Mouse (Mus musculus) midbrain, embryonic 14.5 days (tissue): ENCODE data around the gene Plac9a. TPM values are rescaled to one million over a fixed set of nuclear protein-coding genes. Genes with fewer than 3 reads are reported as not detected.

Experiments used
- polyA plus RNA-seq: library from polyadenylated mRNA; unstranded; fragments of >200 nt; fragmentation: Nextera tagmentation; extraction: Ambion mirVana; gene quantifications from 2 replicates; pipeline ENCODE4 v1.2.1, GENCODE M21; 2014

Gene Plac9a
- polyA plus RNA-seq, 1 experiment from 2014 or later = not detected

Other genes starting within 250 kb of the Plac9a start
- 28.0 and 29.4 TPM in 2 replicates for gene Ppif, start 208.9 kb downstream of the Plac9a start, polyA plus RNA-seq
- gene Zcchc24, start 134.1 kb downstream of the Plac9a start, polyA plus RNA-seq = 8.1 and 13.6 TPM in 2 replicates
- 0.42 and 2.4 TPM in 2 replicates for gene Anxa11, start 60.9 kb downstream of the Plac9a start, polyA plus RNA-seq
- 2.9 and 4.7 TPM in 2 replicates for gene Tmem254a, start 24.6 kb upstream of the Plac9a start, polyA plus RNA-seq
- gene Cphx1, start 35.2 kb upstream of the Plac9a start, polyA plus RNA-seq = not detected in 2 replicates
- 2.0 and 3.0 TPM in 2 replicates for gene Duxbl1, start 75.5 kb upstream of the Plac9a start, polyA plus RNA-seq
- gene Gm9780, start 139.6 kb upstream of the Plac9a start, polyA plus RNA-seq = 1.8 and 3.9 TPM in 2 replicates
- gene Tmem254c, start 164.3 kb upstream of the Plac9a start, polyA plus RNA-seq = 18.3 and 29.7 TPM in 2 replicates
- not detected in 2 replicates for gene Cphx2, start 178.4 kb upstream of the Plac9a start, polyA plus RNA-seq
- not detected in 2 replicates for gene Cphx3, start 179.2 kb upstream of the Plac9a start, polyA plus RNA-seq
- gene Duxbl2, start 215.2 kb upstream of the Plac9a start, polyA plus RNA-seq = 0.72 and 5.5 TPM in 2 replicates